Mouse (Mus musculus): ENCODE measurements around the gene Sipa1l1. TPM values are rescaled to one million over a fixed set of nuclear protein-coding genes. Genes with fewer than 3 reads are reported as not detected.

Sipa1l1 gene
- total and polyA plus RNA-seq, 2 experiments from 2014 or later = 7.0 to 17.1 TPM

GRCm38 (mm10) chr12:82397751-82398150 is 228.6 kb downstream of the Sipa1l1 start:
- peaks cover 7% of the 10 kb centered on the region; the same call in 1 of the 2 replicates for H3K4me1 ChIP-seq (ENCODE audit: control insufficient read depth, insufficient read depth)
- peaks cover 21% of the 10 kb centered on the region; the same call in 1 of the 2 replicates for H3K36me3 ChIP-seq (replicated peaks; ENCODE audit: control insufficient read depth, insufficient read depth, low read length)
- no peak overlapping the region for H3K4me3 ChIP-seq (ENCODE audit: low read depth, low read length)
- no peak overlapping the region for H3K27ac ChIP-seq (ENCODE audit: low read depth)
- no peak for TF ChIP-seq CTCF (IDR thresholded peaks at IDR 0.05; ENCODE audit: low read depth)
- no peak overlapping the region for H3K4me2 ChIP-seq (ENCODE audit: low read depth, low read length)
- WGBS = 62% methylated on average over 9 of the region's 9 CpGs
- no peaks in the 10 kb centered on the region for H3K9me3 ChIP-seq (replicated peaks; ENCODE audit: control insufficient read depth, low read length)
- H3K27me3 ChIP-seq (ENCODE audit: control insufficient read depth, insufficient read depth, low read length) = no peaks in the 10 kb centered on the region
- no peak overlapping the region for H3K9ac ChIP-seq (replicated peaks; ENCODE audit: low read depth, low read length)
- DNase-seq (ENCODE audit: low spot score) (no peak), ATAC-seq (ENCODE audit: insufficient read depth, low read depth) (no peak)

GRCm38 (mm10) chr12:82398926-82399325 is 229.8 kb downstream of the Sipa1l1 start:
- Histone ChIP-seq H3K9ac (replicated peaks; ENCODE audit: low read depth, low read length) (no peak overlapping the region), H3K4me1 (ENCODE audit: control insufficient read depth, insufficient read depth) (peaks cover 6% of the 10 kb centered on the region; the same call in 1 of the 2 replicates), H3K36me3 (replicated peaks; ENCODE audit: control insufficient read depth, insufficient read depth, low read length) (peaks cover 33% of the 10 kb centered on the region), H3K27me3 (ENCODE audit: control insufficient read depth, insufficient read depth, low read length) (no peaks in the 10 kb centered on the region), H3K4me3 (ENCODE audit: low read depth, low read length) (no peak overlapping the region), H3K27ac (ENCODE audit: low read depth) (no peak overlapping the region), H3K9me3 (replicated peaks; ENCODE audit: control insufficient read depth, low read length) (no peaks in the 10 kb centered on the region), H3K4me2 (ENCODE audit: low read depth, low read length) (no peak overlapping the region)
- TF ChIP-seq EP300 (IDR thresholded peaks at IDR 0.05; ENCODE audit: low read depth) (no peak), CTCF (IDR thresholded peaks at IDR 0.05; ENCODE audit: low read depth) (no peak)
- no peak for ATAC-seq (ENCODE audit: insufficient read depth, low read depth)
- no peak for DNase-seq (ENCODE audit: low spot score)
- WGBS = 85% methylated on average over 2 of the region's 2 CpGs

GRCm38 (mm10) chr12:82399971-82400720 is 231.0 kb downstream of the Sipa1l1 start:
- Histone ChIP-seq H3K27me3 (ENCODE audit: control insufficient read depth, insufficient read depth, low read length) (no peaks in the 10 kb centered on the region), H3K4me2 (ENCODE audit: low read depth, low read length) (no peak overlapping the region), H3K9me3 (replicated peaks; ENCODE audit: control insufficient read depth, low read length) (no peaks in the 10 kb centered on the region), H3K9ac (replicated peaks; ENCODE audit: low read depth, low read length) (no peak overlapping the region), H3K27ac (ENCODE audit: low read depth) (no peak overlapping the region), H3K4me1 (ENCODE audit: control insufficient read depth, insufficient read depth) (no peaks in the 10 kb centered on the region), H3K4me3 (ENCODE audit: low read depth, low read length) (no peak overlapping the region), H3K36me3 (replicated peaks; ENCODE audit: control insufficient read depth, insufficient read depth, low read length) (peaks cover 42% of the 10 kb centered on the region)
- WGBS = 94% methylated on average over 6 of the region's 6 CpGs
- no peak for ATAC-seq (ENCODE audit: insufficient read depth, low read depth)
- no peak for TF ChIP-seq CTCF (IDR thresholded peaks at IDR 0.05; ENCODE audit: low read depth)
- TF ChIP-seq EP300 (IDR thresholded peaks at IDR 0.05; ENCODE audit: low read depth) = no peak
- no peak for DNase-seq (ENCODE audit: low spot score)

GRCm38 (mm10) chr12:82400783-82401182 is 231.7 kb downstream of the Sipa1l1 start:
- H3K4me2 ChIP-seq (ENCODE audit: low read depth, low read length) = no peak overlapping the region
- 60% methylated on average over 7 of the region's 7 CpGs for WGBS
- H3K9ac ChIP-seq (replicated peaks; ENCODE audit: low read depth, low read length) = no peak overlapping the region
- TF ChIP-seq EP300 (IDR thresholded peaks at IDR 0.05; ENCODE audit: low read depth) (no peak), CTCF (IDR thresholded peaks at IDR 0.05; ENCODE audit: low read depth) (no peak)
- H3K36me3 ChIP-seq (replicated peaks; ENCODE audit: control insufficient read depth, insufficient read depth, low read length) = peaks cover 42% of the 10 kb centered on the region
- H3K9me3 ChIP-seq (replicated peaks; ENCODE audit: control insufficient read depth, low read length) = no peaks in the 10 kb centered on the region
- no peaks in the 10 kb centered on the region for H3K27me3 ChIP-seq (ENCODE audit: control insufficient read depth, insufficient read depth, low read length)
- H3K27ac ChIP-seq (ENCODE audit: low read depth) = no peak overlapping the region
- no peaks in the 10 kb centered on the region for H3K4me1 ChIP-seq (ENCODE audit: control insufficient read depth, insufficient read depth)
- no peak overlapping the region for H3K4me3 ChIP-seq (ENCODE audit: low read depth, low read length)
- ATAC-seq (ENCODE audit: insufficient read depth, low read depth) = no peak
- DNase-seq (ENCODE audit: low spot score) = no peak

GRCm38 (mm10) chr12:82401440-82401839 is 232.3 kb downstream of the Sipa1l1 start:
- Histone ChIP-seq H3K9ac (replicated peaks; ENCODE audit: low read depth, low read length) (no peak overlapping the region), H3K4me3 (ENCODE audit: low read depth, low read length) (no peak overlapping the region), H3K27me3 (ENCODE audit: control insufficient read depth, insufficient read depth, low read length) (no peaks in the 10 kb centered on the region), H3K9me3 (replicated peaks; ENCODE audit: control insufficient read depth, low read length) (no peaks in the 10 kb centered on the region), H3K36me3 (replicated peaks; ENCODE audit: control insufficient read depth, insufficient read depth, low read length) (peaks cover 39% of the 10 kb centered on the region), H3K4me2 (ENCODE audit: low read depth, low read length) (no peak overlapping the region), H3K27ac (ENCODE audit: low read depth) (no peak overlapping the region), H3K4me1 (ENCODE audit: control insufficient read depth, insufficient read depth) (no peaks in the 10 kb centered on the region)
- ATAC-seq (ENCODE audit: insufficient read depth, low read depth) = no peak
- DNase-seq (ENCODE audit: low spot score) = no peak
- WGBS = 70% methylated on average over 4 of the region's 4 CpGs
- TF ChIP-seq CTCF (IDR thresholded peaks at IDR 0.05; ENCODE audit: low read depth) (no peak), EP300 (IDR thresholded peaks at IDR 0.05; ENCODE audit: low read depth) (no peak)

GRCm38 (mm10) chr12:82402635-82403034 is 233.5 kb downstream of the Sipa1l1 start:
- 80% methylated on average over 9 of the region's 9 CpGs for WGBS
- Histone ChIP-seq H3K4me3 (ENCODE audit: low read depth, low read length) (no peak overlapping the region), H3K9ac (replicated peaks; ENCODE audit: low read depth, low read length) (no peak overlapping the region), H3K27ac (ENCODE audit: low read depth) (no peak overlapping the region), H3K4me2 (ENCODE audit: low read depth, low read length) (no peak overlapping the region), H3K27me3 (ENCODE audit: control insufficient read depth, insufficient read depth, low read length) (no peaks in the 10 kb centered on the region), H3K36me3 (replicated peaks; ENCODE audit: control insufficient read depth, insufficient read depth, low read length) (peaks cover 29% of the 10 kb centered on the region), H3K9me3 (replicated peaks; ENCODE audit: control insufficient read depth, low read length) (no peaks in the 10 kb centered on the region), H3K4me1 (ENCODE audit: control insufficient read depth, insufficient read depth) (no peaks in the 10 kb centered on the region)
- DNase-seq (ENCODE audit: low spot score) (no peak), ATAC-seq (ENCODE audit: insufficient read depth, low read depth) (no peak)
- TF ChIP-seq EP300 (IDR thresholded peaks at IDR 0.05; ENCODE audit: low read depth) (no peak), CTCF (IDR thresholded peaks at IDR 0.05; ENCODE audit: low read depth) (no peak)
